Mouse (Mus musculus) right cerebral cortex, adult 18-20 months (tissue): ENCODE measurements around the gene Slc36a2.
"Not testable (repeated sequence)": the region's sequence is repeated elsewhere in the genome, so short reads cannot be mapped to it uniquely, and the experiment has no call there.

Experiments
- DNase-seq: peaks from one replicate; pipeline ENCODE4 v3.0.0; 2022; ENCODE audit warnings: mixed read lengths

Gene Slc36a2

DNA sequence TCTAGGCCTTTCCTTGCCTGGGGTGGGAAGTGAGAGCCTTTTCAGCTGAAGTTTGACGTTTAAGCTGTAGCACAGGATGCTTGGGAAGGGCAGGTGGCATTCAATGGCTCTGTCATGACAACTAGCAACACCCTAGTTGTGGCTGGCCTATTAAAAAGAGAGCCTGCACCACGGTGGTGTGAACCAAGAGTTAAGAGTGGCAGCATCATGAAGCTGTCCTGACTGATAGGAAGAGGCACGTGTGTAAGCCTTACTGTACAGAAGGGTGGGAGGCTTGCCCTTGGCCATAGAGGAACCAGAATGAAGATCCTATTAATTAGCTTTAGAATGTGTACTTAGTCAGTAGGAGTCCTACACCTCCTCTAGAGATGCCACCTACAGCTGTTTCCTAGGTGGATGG, 56.5 kb downstream of the Slc36a2 start:
- DNase-seq = no peak

GRCm38 (mm10) chr11:55127937-55128336, 56.9 kb downstream of the Slc36a2 start:
- DNase-seq = peak; percentile 28

- no peak for DNase-seq
These were observed 58.2 kb downstream of the Slc36a2 start for GRCm38 (mm10) chr11:55126663-55127062.

- DNase-seq = no peak
These were observed 63.4 kb downstream of the Slc36a2 start for GRCm38 (mm10) chr11:55121430-55121829.

GRCm38 (mm10) chr11:55120821-55121271, 64.0 kb downstream of the Slc36a2 start:
- DNase-seq = no peak

DNA sequence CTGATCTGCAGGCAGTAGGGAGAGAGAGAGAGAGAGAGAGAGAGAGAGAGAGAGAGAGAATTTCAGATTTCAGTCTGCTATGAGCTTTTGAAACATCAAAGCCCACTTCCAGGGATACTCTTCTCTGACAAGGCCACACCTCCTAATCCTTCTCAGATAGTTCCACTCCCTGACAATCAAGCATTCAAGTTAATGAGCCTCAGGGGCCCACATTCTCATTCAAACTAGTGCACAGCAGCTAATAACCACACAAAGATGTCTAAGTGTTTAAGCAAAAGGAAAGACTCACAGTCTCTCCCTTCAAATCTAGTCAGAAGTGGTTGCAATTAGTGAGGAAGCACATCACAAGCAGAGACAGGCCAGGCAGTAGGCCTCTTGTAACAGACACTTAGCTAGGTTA, 64.6 kb downstream of the Slc36a2 start:
- DNase-seq = no peak

GRCm38 (mm10) chr11:55117031-55117430, 67.8 kb downstream of the Slc36a2 start:
- no peak for DNase-seq

DNA sequence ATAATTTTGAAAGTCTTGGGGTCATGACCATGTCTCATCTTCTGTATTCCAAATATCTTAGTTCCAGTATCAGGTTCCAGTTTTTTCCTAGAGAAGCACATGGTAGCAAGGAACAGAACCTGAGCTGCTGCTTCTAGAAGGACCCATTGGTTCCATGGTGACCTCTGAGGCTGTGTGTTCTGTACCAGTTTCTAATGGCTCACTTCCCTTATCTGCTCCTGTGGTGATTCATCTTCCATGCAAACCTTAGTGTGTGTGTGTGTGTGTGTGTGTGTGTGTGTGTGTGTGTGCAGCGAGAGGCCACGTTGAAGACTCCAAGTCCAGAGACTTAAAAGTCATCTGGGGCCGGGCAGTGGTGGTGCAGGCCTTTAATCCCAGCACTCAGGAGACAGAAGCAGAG, 68.9 kb downstream of the Slc36a2 start:
- no peak for DNase-seq

DNA sequence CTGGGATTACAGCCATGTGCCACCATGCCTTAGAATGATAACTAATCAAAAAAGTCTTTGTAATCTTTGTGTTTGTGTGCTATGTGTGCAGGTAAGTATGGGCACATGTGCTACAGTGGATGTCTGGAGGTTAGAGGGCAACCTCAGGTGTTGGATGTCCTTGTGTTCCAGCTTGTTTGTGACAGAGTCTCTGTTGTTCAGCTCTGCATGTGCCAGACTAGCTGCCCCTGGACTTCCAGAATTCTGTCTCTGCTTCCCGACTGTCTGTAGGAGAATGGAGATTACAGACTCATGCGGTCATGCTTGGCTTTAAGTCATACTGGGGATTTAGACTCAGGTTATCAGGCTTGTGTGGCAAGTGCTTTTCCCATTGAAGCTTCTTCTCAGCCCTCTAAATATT, 70.6 kb downstream of the Slc36a2 start:
- no peak for DNase-seq

- DNase-seq = not testable (repeated sequence)
These were observed 71.0 kb downstream of the Slc36a2 start for GRCm38 (mm10) chr11:55113861-55114250.

GRCm38 (mm10) chr11:55113209-55113860, 71.5 kb downstream of the Slc36a2 start:
- no peak for DNase-seq

- no peak for DNase-seq
These were observed 74.2 kb downstream of the Slc36a2 start for GRCm38 (mm10) chr11:55110566-55111169.

DNA sequence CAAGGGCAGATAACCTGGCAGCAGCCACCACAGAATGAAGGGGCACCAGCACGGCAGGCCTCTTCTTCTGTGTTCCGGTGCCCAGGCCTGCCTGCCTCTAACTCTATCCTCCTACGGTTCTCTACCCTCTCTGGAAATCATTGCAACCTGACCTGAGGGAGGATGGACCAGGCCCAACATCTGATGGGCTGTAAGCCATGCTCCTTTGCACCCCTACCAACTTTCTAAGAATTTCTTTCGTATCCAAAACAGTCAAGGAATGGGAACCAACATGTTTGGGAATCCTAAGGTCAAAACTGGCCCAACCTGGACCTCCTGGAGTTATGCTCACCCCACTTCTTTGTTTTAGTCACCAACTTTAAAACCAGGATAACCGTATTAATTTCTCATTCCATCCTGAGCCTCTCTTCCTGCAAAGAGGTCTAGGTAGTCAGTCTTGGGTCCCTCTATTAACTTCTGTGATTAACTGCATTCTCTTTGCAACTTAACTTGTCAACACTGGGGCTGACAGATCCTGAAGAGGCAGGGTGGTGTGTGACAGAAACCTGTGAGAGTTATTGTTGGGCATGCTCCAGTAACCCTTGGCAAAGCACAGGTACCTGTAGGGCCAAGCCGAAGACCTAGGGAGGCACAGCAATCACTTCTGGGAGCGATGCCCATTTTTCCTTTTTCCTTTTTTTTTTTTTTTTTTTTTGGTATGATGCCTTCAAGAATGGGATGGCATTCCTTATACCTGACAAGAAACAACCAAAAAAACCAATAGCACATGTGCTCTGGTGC, 75.2 kb downstream of the Slc36a2 start:
- no peak for DNase-seq
